Mouse (Mus musculus) lung, adult 18-20 months (tissue): ENCODE measurements at regions not wholly inside any gene's neighbourhood (a gene's known extent, or its start where the extent isn't known, plus 50 kb on each side); places are given as distances from the start of the nearest gene placed in this dataset.
"Not testable (repeated sequence)": the region's sequence is repeated elsewhere in the genome, so short reads cannot be mapped to it uniquely, and the experiment has no call there.

Experiments used
- DNase-seq, 2 experiments: peaks; one replicate each; pipeline ENCODE4 v3.0.0; 2022; ENCODE audit warnings: mixed read lengths in 2 of 2

GRCm38 (mm10) chr7:75360874-75361273, 51.8 kb upstream of the Sv2b start:
- no peak for DNase-seq

GRCm38 (mm10) chr7:75362541-75362940, 53.5 kb upstream of the Sv2b start:
- no peak for DNase-seq

GRCm38 (mm10) chr7:75365480-75365879, 56.4 kb upstream of the Sv2b start:
- DNase-seq = no peak

- peak; percentile 72 to 75 for DNase-seq
Observed at GRCm38 (mm10) chr7:75366285-75366882, 57.3 kb upstream of the Sv2b start.

GRCm38 (mm10) chr7:75368315-75368714, 59.3 kb upstream of the Sv2b start:
- DNase-seq = no peak

GRCm38 (mm10) chr7:75369366-75369765, 60.3 kb upstream of the Sv2b start:
- no peak for DNase-seq

GRCm38 (mm10) chr7:75370595-75371519, 61.8 kb upstream of the Sv2b start:
- peak; percentile 82 to 87 for DNase-seq

- no peak for DNase-seq
Observed at GRCm38 (mm10) chr7:75371520-75371876, 62.4 kb upstream of the Sv2b start.

GRCm38 (mm10) chr7:75371991-75372390, 62.9 kb upstream of the Sv2b start:
- DNase-seq = peak; percentile 45 to 53

GRCm38 (mm10) chr7:75372892-75373444, 63.9 kb upstream of the Sv2b start:
- DNase-seq = peak; percentile 41 to 68

- no peak for DNase-seq
Observed at GRCm38 (mm10) chr7:75374506-75374905, 65.4 kb upstream of the Sv2b start.

GRCm38 (mm10) chr7:75379595-75379994, 70.5 kb upstream of the Sv2b start:
- no peak for DNase-seq

GRCm38 (mm10) chr7:75384506-75384911, 70.8 kb upstream of the Akap13 start:
- peak in 1 of 2 experiments; percentile 39 for DNase-seq

GRCm38 (mm10) chr7:75387033-75387432, 68.3 kb upstream of the Akap13 start:
- DNase-seq = no peak

GRCm38 (mm10) chr7:75387821-75388431, 67.4 kb upstream of the Akap13 start:
- DNase-seq = no peak

- DNase-seq = peak; percentile 25 to 64
Observed at GRCm38 (mm10) chr7:75390162-75390561, 65.2 kb upstream of the Akap13 start.

GRCm38 (mm10) chr7:75392783-75393182, 62.6 kb upstream of the Akap13 start:
- DNase-seq = no peak

GRCm38 (mm10) chr7:75393466-75393865, 61.9 kb upstream of the Akap13 start:
- no peak for DNase-seq

- DNase-seq = peak in 1 of 2 experiments; percentile 31
Observed at GRCm38 (mm10) chr7:75394866-75395580, 60.3 kb upstream of the Akap13 start.

- peak; percentile 73 to 82 for DNase-seq
Observed at GRCm38 (mm10) chr7:75397559-75397958, 57.8 kb upstream of the Akap13 start.

- not testable (repeated sequence) for DNase-seq
Observed at GRCm38 (mm10) chr7:75398480-75398879, 56.9 kb upstream of the Akap13 start.

- DNase-seq = peak; percentile 85 to 90
Observed at GRCm38 (mm10) chr7:75398904-75399724, 56.2 kb upstream of the Akap13 start.
